Mouse (Mus musculus) small intestine, adult 2 months (tissue): ENCODE data around the gene Islr2.
"Not testable (repeated sequence)": the region's sequence is repeated elsewhere in the genome, so short reads cannot be mapped to it uniquely, and the experiment has no call there.

Experiments
- CTCF ChIP-seq: fragments of 200-500 bp; IDR thresholded peaks from 2 replicates; pipeline ENCODE4 v1.5.1; 2012; ENCODE audit warnings: low read depth, mild to moderate bottlenecking, control low read depth, inconsistent platforms, low read length, moderate library complexity, mixed read lengths; ENCODE audit not compliant: insufficient replicate concordance, insufficient read length; ENCODE audit errors: extremely low read depth
- POLR2A ChIP-seq: fragments of 200-500 bp; IDR thresholded peaks from 2 replicates; pipeline ENCODE4 v1.6.1; 2012; ENCODE audit warnings: low read depth, mild to moderate bottlenecking, control low read depth, inconsistent platforms, low read length, moderate library complexity

GRCm38 (mm10) chr9:58253805-58254122 lies 49.6 kb upstream of the Islr2 start:
- TF ChIP-seq CTCF, POLR2A: not testable (repeated sequence)
